Mouse (Mus musculus): ENCODE measurements at regions not wholly inside any gene's neighbourhood (a gene's known extent, or its start where the extent isn't known, plus 50 kb on each side); places are given as distances from the start of the nearest gene placed in this dataset.

- no peak for TF ChIP-seq CEBPB (IDR thresholded peaks at IDR 0.05; ENCODE audit: insufficient read depth, poor library complexity, severe bottlenecking)
- no peak for TF ChIP-seq POLR2A (IDR thresholded peaks at IDR 0.05; ENCODE audit: insufficient read length, low read depth)
- TF ChIP-seq POLR2AphosphoS2 (IDR thresholded peaks at IDR 0.05; ENCODE audit: insufficient read length, low read depth): no peak
- no peak for TF ChIP-seq MAX (IDR thresholded peaks at IDR 0.05; ENCODE audit: low read depth)
- TF ChIP-seq MYOG (IDR thresholded peaks at IDR 0.05; ENCODE audit: control insufficient read depth in 1 of 3, insufficient read depth in 1 of 3, insufficient read length in 2 of 3, low read depth in 2 of 3): no peak
- TF ChIP-seq SRF (IDR thresholded peaks at IDR 0.05; ENCODE audit: control insufficient read depth, insufficient read length, low read depth): no peak
Observed at GRCm38 (mm10) chr13:112236956-112237355, 51.3 kb upstream of the Ankrd55 start.

All from myocyte (in vitro differentiated cells).